Mouse (Mus musculus): ENCODE results near the gene Gjb2. TPM values are rescaled to one million over a fixed set of nuclear protein-coding genes. Genes with fewer than 3 reads are reported as not detected.
A peak's percentile ranks its signal among the peaks of the same experiment; 100 is the strongest.
"Not testable (repeated sequence)": the region's sequence is repeated elsewhere in the genome, so short reads cannot be mapped to it uniquely, and the experiment has no call there.

The Gjb2 gene
- polyA plus RNA-seq, 1 experiment from 2014 or later: 8.0 TPM

DNA sequence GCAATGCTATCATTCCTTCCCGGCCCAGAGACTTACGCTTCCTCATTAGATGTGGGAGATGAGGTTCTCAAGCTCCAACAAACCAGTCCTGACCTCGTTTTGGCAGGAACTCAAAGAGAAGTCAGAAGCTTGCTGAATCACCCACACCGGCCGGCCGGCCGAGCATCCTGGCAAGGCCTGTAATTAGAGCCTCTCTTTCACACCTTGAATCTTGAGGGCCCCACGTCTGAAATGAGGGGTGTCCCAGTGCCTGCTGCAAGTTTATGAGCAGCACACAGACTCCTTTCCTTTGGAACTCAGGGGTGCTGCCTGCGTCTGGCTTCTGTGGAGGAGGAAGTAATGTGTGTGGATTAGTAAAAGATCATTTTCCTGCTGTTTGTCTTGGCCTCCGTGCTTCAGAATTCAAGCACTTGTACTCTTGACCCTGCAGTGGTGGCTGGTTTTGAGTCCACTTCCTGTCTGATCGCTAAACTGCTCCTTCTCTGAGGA lies 20.3 kb downstream of the Gjb2 start:
- 67% methylated on average over 11 of the region's 11 CpGs for WGBS

DNA sequence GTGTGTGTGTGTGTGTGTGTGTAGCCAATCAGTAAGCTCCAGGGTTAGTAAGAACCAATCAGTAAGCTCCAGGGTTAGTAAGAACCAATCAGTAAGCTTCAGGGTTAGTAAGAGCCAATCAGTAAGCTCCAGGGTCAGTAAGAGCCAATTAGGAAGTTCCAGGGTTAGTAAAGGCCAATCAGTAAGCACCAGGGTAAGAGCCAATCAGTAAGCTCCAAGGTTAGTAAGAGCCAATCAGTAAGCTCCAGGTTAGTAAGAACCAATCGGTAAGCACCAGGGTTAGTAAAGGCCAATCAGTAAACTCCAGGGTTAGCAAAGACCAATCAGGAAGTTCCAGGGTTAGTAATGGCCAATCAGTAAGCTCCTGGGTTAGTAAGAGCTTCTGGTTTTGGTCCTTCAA lies 21.6 kb downstream of the Gjb2 start:
- Histone ChIP-seq H3K4me2 (ENCODE audit: low read length) (no peak overlapping the region), H3K36me3 (ENCODE audit: control insufficient read depth, insufficient read depth) (no peaks in the 10 kb centered on the region), H3K27ac (ENCODE audit: low read length) (no peak overlapping the region), H3K4me3 (replicated peaks; ENCODE audit: low read length) (no peak overlapping the region), H3K9me3 (ENCODE audit: control insufficient read depth, low read length) (no peaks in the 10 kb centered on the region), H3K27me3 (replicated peaks; ENCODE audit: control insufficient read depth, insufficient read depth, low read length) (no peaks in the 10 kb centered on the region), H3K4me1 (replicated peaks; ENCODE audit: control insufficient read depth, insufficient read depth, low read length) (no peaks in the 10 kb centered on the region), H3K9ac (replicated peaks; ENCODE audit: low read depth, low read length) (no peak overlapping the region)
- WGBS: 92% methylated on average over 1 of the region's 1 CpGs
- ATAC-seq: no peak

More for the DNA sequence above, 20.3 kb downstream of the Gjb2 start:
- Histone ChIP-seq H3K27ac (ENCODE audit: low read length) (no peak overlapping the region), H3K27me3 (replicated peaks; ENCODE audit: control insufficient read depth, insufficient read depth, low read length) (no peaks in the 10 kb centered on the region), H3K4me2 (ENCODE audit: low read length) (no peak overlapping the region), H3K36me3 (ENCODE audit: control insufficient read depth, insufficient read depth) (no peaks in the 10 kb centered on the region), H3K4me3 (replicated peaks; ENCODE audit: low read length) (no peak overlapping the region), H3K4me1 (replicated peaks; ENCODE audit: control insufficient read depth, insufficient read depth, low read length) (no peaks in the 10 kb centered on the region), H3K9ac (replicated peaks; ENCODE audit: low read depth, low read length) (no peak overlapping the region), H3K9me3 (ENCODE audit: control insufficient read depth, low read length) (no peaks in the 10 kb centered on the region)
- no peak for ATAC-seq

DNA sequence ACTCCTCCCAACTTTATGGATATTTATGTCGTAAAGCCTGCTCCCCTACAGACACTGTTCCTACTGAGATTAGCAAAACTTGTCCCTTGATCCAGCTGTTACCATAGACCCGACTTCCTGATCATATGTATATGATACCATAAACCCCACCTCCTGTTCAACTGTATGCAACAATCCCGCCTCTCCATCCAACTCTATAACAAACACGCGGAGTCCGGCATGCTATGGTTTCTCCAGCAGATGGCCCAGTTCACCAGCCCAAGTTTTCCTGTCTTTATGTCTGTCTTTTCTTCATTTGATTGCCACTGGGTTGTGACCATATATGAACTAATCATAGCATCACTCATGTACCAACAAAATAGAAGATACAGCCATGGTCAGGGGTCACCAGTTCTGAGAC lies 29.0 kb downstream of the Gjb2 start:
- H3K9ac ChIP-seq (replicated peaks; ENCODE audit: low read depth, low read length): no peak overlapping the region

DNA sequence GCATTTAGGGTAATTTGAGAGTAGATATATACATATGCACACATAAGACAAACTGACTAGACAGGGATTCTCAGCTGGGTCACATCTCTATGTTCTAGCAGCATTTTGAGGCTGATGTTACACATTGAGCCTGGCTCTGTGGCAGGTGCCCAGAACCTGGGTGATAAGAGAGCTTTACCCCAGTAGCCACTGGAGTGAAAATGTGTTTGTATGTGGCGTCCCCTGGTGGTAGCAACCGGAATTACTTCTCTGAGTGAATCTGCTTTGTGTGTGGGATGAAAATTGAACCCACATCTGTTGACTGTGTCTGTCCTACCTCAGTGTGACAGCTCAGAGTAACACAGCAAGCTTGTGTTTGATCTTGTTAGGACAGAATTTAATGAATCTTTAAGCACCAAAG lies 34.6 kb downstream of the Gjb2 start:
- ATAC-seq; H3K27me3 ChIP-seq (replicated peaks; ENCODE audit: control insufficient read depth, insufficient read depth, low read length); H3K4me3 ChIP-seq (replicated peaks; ENCODE audit: low read length); H3K36me3 ChIP-seq (ENCODE audit: control insufficient read depth, insufficient read depth); H3K27ac ChIP-seq (ENCODE audit: low read length); H3K4me1 ChIP-seq (replicated peaks; ENCODE audit: control insufficient read depth, insufficient read depth, low read length); H3K9ac ChIP-seq (replicated peaks; ENCODE audit: low read depth, low read length); H3K4me2 ChIP-seq (ENCODE audit: low read length); H3K9me3 ChIP-seq (ENCODE audit: control insufficient read depth, low read length): not testable (repeated sequence)
- WGBS: 0% methylated on average over 2 of the region's 2 CpGs

More for the DNA sequence above, 29.0 kb downstream of the Gjb2 start:
- no peaks in the 10 kb centered on the region for H3K9me3 ChIP-seq (ENCODE audit: control insufficient read depth, low read length)
- WGBS: 88% methylated on average over 6 of the region's 6 CpGs
- no peaks in the 10 kb centered on the region for H3K36me3 ChIP-seq (ENCODE audit: control insufficient read depth, insufficient read depth)
- no peak overlapping the region for H3K4me2 ChIP-seq (ENCODE audit: low read length)
- H3K27me3 ChIP-seq (replicated peaks; ENCODE audit: control insufficient read depth, insufficient read depth, low read length): no peaks in the 10 kb centered on the region
- H3K4me1 ChIP-seq (replicated peaks; ENCODE audit: control insufficient read depth, insufficient read depth, low read length): no peaks in the 10 kb centered on the region
- ATAC-seq: no peak
- no peak overlapping the region for H3K4me3 ChIP-seq (replicated peaks; ENCODE audit: low read length)
- no peak overlapping the region for H3K27ac ChIP-seq (ENCODE audit: low read length)

DNA sequence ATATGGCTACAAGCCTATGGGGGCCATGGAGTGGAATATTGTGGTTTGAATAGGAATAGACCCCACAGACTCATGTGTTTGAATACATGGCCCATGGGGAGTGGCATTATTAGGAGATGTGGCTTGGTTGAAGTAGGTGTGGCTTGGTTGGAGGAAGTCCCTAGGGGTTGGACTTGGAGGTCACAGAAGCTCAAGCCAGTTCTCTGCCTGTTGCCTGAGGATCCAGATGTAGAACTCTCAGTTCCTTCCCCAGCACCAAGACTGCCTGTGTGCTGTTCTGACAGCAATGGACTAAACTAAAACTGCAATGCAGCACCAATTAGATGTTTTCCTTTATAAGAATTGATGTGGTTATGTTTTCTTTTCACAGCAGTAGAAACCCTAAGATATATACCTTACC lies 38.4 kb downstream of the Gjb2 start:
- Histone ChIP-seq H3K4me1 (replicated peaks; ENCODE audit: control insufficient read depth, insufficient read depth, low read length) (no peaks in the 10 kb centered on the region), H3K36me3 (ENCODE audit: control insufficient read depth, insufficient read depth) (no peaks in the 10 kb centered on the region), H3K4me3 (replicated peaks; ENCODE audit: low read length) (no peak overlapping the region), H3K4me2 (ENCODE audit: low read length) (no peak overlapping the region), H3K9me3 (ENCODE audit: control insufficient read depth, low read length) (no peaks in the 10 kb centered on the region), H3K9ac (replicated peaks; ENCODE audit: low read depth, low read length) (no peak overlapping the region), H3K27me3 (replicated peaks; ENCODE audit: control insufficient read depth, insufficient read depth, low read length) (no peaks in the 10 kb centered on the region), H3K27ac (ENCODE audit: low read length) (no peak overlapping the region)
- no peak for ATAC-seq

DNA sequence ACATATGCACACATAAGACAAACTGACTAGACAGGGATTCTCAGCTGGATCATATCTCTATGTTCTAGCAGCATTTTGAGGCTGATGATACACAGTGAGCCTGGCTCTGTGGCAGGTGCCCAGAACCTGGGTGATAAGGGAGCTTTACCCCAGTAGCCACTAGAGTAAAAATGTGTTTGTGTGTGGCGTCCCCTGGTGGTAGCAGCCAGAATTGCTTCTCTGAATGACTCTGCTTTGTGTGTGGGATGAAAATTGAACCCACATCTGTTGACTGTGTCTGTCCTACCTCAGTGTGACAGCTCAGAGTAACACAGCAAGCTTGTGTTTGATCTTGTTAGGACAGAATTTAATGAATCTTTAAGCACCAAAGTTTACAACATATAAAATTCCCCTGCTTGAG lies 44.5 kb downstream of the Gjb2 start:
- WGBS: 0% methylated on average over 1 of the region's 1 CpGs
- not testable (repeated sequence) for H3K9ac ChIP-seq (replicated peaks; ENCODE audit: low read depth, low read length); H3K4me2 ChIP-seq (ENCODE audit: low read length); ATAC-seq; H3K36me3 ChIP-seq (ENCODE audit: control insufficient read depth, insufficient read depth); H3K27ac ChIP-seq (ENCODE audit: low read length); H3K4me3 ChIP-seq (replicated peaks; ENCODE audit: low read length); H3K9me3 ChIP-seq (ENCODE audit: control insufficient read depth, low read length)
- peaks cover 12% of the 10 kb centered on the region for H3K4me1 ChIP-seq (replicated peaks; ENCODE audit: control insufficient read depth, insufficient read depth, low read length)
- H3K27me3 ChIP-seq (replicated peaks; ENCODE audit: control insufficient read depth, insufficient read depth, low read length): peaks cover 37% of the 10 kb centered on the region

DNA sequence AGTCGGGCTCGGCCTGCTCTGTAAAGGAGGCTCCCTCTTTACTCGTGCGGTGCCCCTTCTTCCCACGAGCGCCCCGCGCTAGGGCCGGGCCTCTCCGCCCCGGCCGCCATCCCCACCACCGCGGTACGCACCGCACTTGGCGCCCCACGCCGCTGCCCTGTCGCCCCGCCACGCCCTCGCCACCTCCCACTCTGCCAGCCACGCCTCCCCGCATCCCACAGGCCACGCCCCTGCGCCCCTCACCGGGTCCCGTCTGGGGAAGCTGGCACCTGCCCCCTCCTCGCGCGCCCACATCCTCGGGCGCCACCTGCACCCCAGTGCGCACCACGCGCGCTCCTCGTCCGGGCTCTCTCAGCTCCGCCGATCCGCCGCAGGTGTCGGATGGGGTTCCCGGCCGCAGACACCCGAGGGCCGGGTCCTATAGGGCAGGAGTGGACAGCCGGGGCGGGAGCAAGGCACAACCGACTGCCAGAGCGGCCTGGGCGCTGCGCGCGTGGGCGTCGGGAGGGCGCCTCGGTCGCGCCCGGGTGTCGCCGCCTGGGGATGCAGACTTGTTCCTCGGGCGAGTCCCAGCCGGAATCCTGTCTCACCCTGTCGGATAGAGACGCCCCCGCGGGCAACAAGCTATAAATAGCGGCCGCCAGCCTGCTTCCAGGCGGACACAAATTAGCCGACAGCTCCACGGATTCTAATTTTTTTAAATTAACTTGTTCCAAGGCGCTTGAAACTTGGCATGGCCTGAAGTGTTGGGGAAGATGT lies 46.8 kb downstream of the Gjb2 start, which contains the start of gene Gja3:
Gene Gja3, minus strand, starts transcription at position 538 of the 759 bp plus-strand sequence.
- WGBS: under 1% methylated on average over 67 of the region's 79 CpGs
- H3K4me1 ChIP-seq (replicated peaks; ENCODE audit: control insufficient read depth, insufficient read depth, low read length): peaks cover 12% of the 10 kb centered on the region
- H3K36me3 ChIP-seq (ENCODE audit: control insufficient read depth, insufficient read depth): no peaks in the 10 kb centered on the region
- H3K9ac ChIP-seq (replicated peaks; ENCODE audit: low read depth, low read length): peak within 1 kb of the TSS; percentile 45
- peak; percentile 69 for ATAC-seq
- peak within 1 kb of the TSS; percentile 87 for H3K4me2 ChIP-seq (ENCODE audit: low read length)
- H3K27ac ChIP-seq (ENCODE audit: low read length): no peak within 1 kb of the TSS
- H3K9me3 ChIP-seq (ENCODE audit: control insufficient read depth, low read length): no peaks in the 10 kb centered on the region
- peak within 1 kb of the TSS; percentile 49 for H3K4me3 ChIP-seq (replicated peaks; ENCODE audit: low read length)
- H3K27me3 ChIP-seq (replicated peaks; ENCODE audit: control insufficient read depth, insufficient read depth, low read length): peaks cover 37% of the 10 kb centered on the region

DNA sequence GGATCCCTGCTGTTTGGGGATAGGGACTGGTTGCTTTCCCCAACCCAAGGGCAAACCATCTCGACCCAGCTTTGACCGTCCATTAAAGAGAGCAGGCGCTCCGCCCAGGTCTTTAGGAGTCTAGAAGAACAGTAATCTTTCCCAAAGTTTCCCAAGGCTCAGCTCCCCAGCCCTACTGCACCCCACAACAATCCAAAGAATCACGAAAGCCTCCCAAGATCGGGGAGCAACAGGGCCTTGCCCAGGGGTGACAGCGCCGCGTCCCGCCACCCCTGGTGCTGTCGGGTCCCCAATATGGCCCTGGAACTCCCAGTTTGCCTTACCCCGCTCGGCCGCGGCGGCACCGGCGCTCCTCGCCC lies 47.3 kb downstream of the Gjb2 start:
- peaks cover 12% of the 10 kb centered on the region for H3K4me1 ChIP-seq (replicated peaks; ENCODE audit: control insufficient read depth, insufficient read depth, low read length)
- no peaks in the 10 kb centered on the region for H3K9me3 ChIP-seq (ENCODE audit: control insufficient read depth, low read length)
- 2% methylated on average over 18 of the region's 19 CpGs for WGBS
- ATAC-seq: no peak
- H3K27me3 ChIP-seq (replicated peaks; ENCODE audit: control insufficient read depth, insufficient read depth, low read length): peaks cover 37% of the 10 kb centered on the region
- no peak overlapping the region for H3K27ac ChIP-seq (ENCODE audit: low read length)
- peak overlapping the region; percentile 87 for H3K4me2 ChIP-seq (ENCODE audit: low read length)
- H3K9ac ChIP-seq (replicated peaks; ENCODE audit: low read depth, low read length): peak overlapping the region; percentile 45
- H3K36me3 ChIP-seq (ENCODE audit: control insufficient read depth, insufficient read depth): no peaks in the 10 kb centered on the region
- H3K4me3 ChIP-seq (replicated peaks; ENCODE audit: low read length): peak overlapping the region; percentile 49

DNA sequence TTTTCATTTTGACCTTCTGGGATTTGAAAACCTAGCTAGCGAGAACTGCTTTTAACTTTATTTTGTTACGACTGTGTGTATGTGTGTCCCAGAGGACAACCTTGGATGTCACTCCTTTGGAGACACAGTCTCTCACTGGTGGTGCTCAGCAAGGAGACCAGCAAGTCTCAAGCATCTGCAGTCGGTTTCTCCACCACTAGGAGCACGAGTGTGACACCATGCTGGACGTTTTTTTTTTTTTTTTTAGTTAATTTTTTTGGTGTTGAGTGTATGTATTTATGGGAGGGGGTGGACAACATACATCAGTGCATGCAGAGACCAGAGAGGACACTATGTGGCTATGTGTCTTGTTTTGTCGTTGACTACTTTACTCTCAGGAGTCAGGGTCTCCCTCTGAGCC lies 51.8 kb downstream of the Gjb2 start:
- 68% methylated on average over 6 of the region's 6 CpGs for WGBS
- no peak for ATAC-seq

More for the DNA sequence above, 51.8 kb downstream of the Gjb2 start:
- Histone ChIP-seq H3K27me3 (replicated peaks; ENCODE audit: control insufficient read depth, insufficient read depth, low read length) (peaks cover 20% of the 10 kb centered on the region), H3K4me1 (replicated peaks; ENCODE audit: control insufficient read depth, insufficient read depth, low read length) (peaks cover 7% of the 10 kb centered on the region), H3K9ac (replicated peaks; ENCODE audit: low read depth, low read length) (no peak overlapping the region), H3K4me3 (replicated peaks; ENCODE audit: low read length) (no peak overlapping the region), H3K4me2 (ENCODE audit: low read length) (no peak overlapping the region), H3K9me3 (ENCODE audit: control insufficient read depth, low read length) (no peaks in the 10 kb centered on the region), H3K27ac (ENCODE audit: low read length) (no peak overlapping the region), H3K36me3 (ENCODE audit: control insufficient read depth, insufficient read depth) (no peaks in the 10 kb centered on the region)
